Mouse (Mus musculus): ENCODE results near the gene Ubfd1. TPM values are rescaled to one million over a fixed set of nuclear protein-coding genes. Genes with fewer than 3 reads are reported as not detected.
"Not testable (repeated sequence)": the region's sequence is repeated elsewhere in the genome, so short reads cannot be mapped to it uniquely, and the experiment has no call there.

Ubfd1 gene
- polyA plus RNA-seq, 1 experiment from 2014 or later, result 18.7 TPM

- Histone ChIP-seq H3K4me3 (replicated peaks) (no peak overlapping the region), H3K4me2 (no peak overlapping the region), H3K27ac (no peak overlapping the region), H3K36me3 (peaks cover 76% of the 10 kb centered on the region), H3K9me3 (replicated peaks) (no peaks in the 10 kb centered on the region), H3K4me1 (replicated peaks) (no peaks in the 10 kb centered on the region), H3K27me3 (no peaks in the 10 kb centered on the region), H3K9ac (no peak overlapping the region)
- ATAC-seq (ENCODE audit: low read depth), result no peak
- no peak for DNase-seq
- 85% methylated on average over 11 of the region's 11 CpGs for WGBS (ENCODE audit: insufficient replicate concordance)
These were observed 20.4 kb downstream of the Ubfd1 start for GRCm38 (mm10) chr7:122087195-122087982.

GRCm38 (mm10) chr7:122094564-122095330, 27.8 kb downstream of the Ubfd1 start:
- Histone ChIP-seq H3K9ac (no peak overlapping the region), H3K9me3 (replicated peaks) (no peaks in the 10 kb centered on the region), H3K4me2 (no peak overlapping the region), H3K36me3 (peaks cover 89% of the 10 kb centered on the region), H3K27ac (no peak overlapping the region), H3K27me3 (no peaks in the 10 kb centered on the region), H3K4me3 (replicated peaks) (no peak overlapping the region), H3K4me1 (replicated peaks) (peaks cover 11% of the 10 kb centered on the region)
- no peak for ATAC-seq (ENCODE audit: low read depth)
- WGBS (ENCODE audit: insufficient replicate concordance), result 88% methylated on average over 2 of the region's 2 CpGs
- no peak for DNase-seq

GRCm38 (mm10) chr7:122098009-122098408, 31.0 kb downstream of the Ubfd1 start:
- H3K36me3 ChIP-seq, result peaks cover 57% of the 10 kb centered on the region
- 82% methylated on average over 3 of the region's 3 CpGs for WGBS (ENCODE audit: insufficient replicate concordance)
- ATAC-seq (ENCODE audit: low read depth), result no peak

GRCm38 (mm10) chr7:122099222-122099621, 32.2 kb downstream of the Ubfd1 start:
- Histone ChIP-seq H3K27ac (no peak overlapping the region), H3K27me3 (no peaks in the 10 kb centered on the region), H3K4me2 (no peak overlapping the region), H3K4me3 (replicated peaks) (no peak overlapping the region), H3K9me3 (replicated peaks) (no peaks in the 10 kb centered on the region), H3K4me1 (replicated peaks) (peaks cover 41% of the 10 kb centered on the region), H3K36me3 (peaks cover 47% of the 10 kb centered on the region), H3K9ac (no peak overlapping the region)
- WGBS (ENCODE audit: insufficient replicate concordance), result 56% methylated on average over 4 of the region's 4 CpGs
- no peak for ATAC-seq (ENCODE audit: low read depth)
- DNase-seq, result peak; percentile 45

More at GRCm38 (mm10) chr7:122098009-122098408, 31.0 kb downstream of the Ubfd1 start:
- H3K4me2 ChIP-seq, result no peak overlapping the region
- H3K27ac ChIP-seq, result no peak overlapping the region
- no peak overlapping the region for H3K9ac ChIP-seq
- H3K4me1 ChIP-seq (replicated peaks), result peaks cover 34% of the 10 kb centered on the region
- no peak for DNase-seq
- H3K9me3 ChIP-seq (replicated peaks), result no peaks in the 10 kb centered on the region
- H3K27me3 ChIP-seq, result no peaks in the 10 kb centered on the region
- H3K4me3 ChIP-seq (replicated peaks), result no peak overlapping the region

- WGBS (ENCODE audit: insufficient replicate concordance), result 3% methylated on average over 24 of the region's 28 CpGs
- not testable (repeated sequence) for H3K9me3 ChIP-seq (replicated peaks); DNase-seq; H3K27me3 ChIP-seq
- peak overlapping the region; percentile 71 for H3K27ac ChIP-seq
- peak overlapping the region; percentile 71 for H3K4me3 ChIP-seq (replicated peaks)
- H3K9ac ChIP-seq, result peak overlapping the region; percentile 82
- H3K36me3 ChIP-seq, result peaks cover 28% of the 10 kb centered on the region
- ATAC-seq (ENCODE audit: low read depth), result peak; percentile 70
- H3K4me1 ChIP-seq (replicated peaks), result peaks cover 41% of the 10 kb centered on the region
- peak overlapping the region; percentile 90 for H3K4me2 ChIP-seq
These were observed 34.2 kb downstream of the Ubfd1 start for GRCm38 (mm10) chr7:122101014-122101746.

GRCm38 (mm10) chr7:122101747-122102244, 34.8 kb downstream of the Ubfd1 start, which contains the start of gene Ndufab1:
Gene Ndufab1, minus strand, starts transcription at chr7:122101886.
- under 1% methylated on average over 42 of the region's 43 CpGs for WGBS (ENCODE audit: insufficient replicate concordance)
- ATAC-seq (ENCODE audit: low read depth), result peak; percentile 99
- no peaks in the 10 kb centered on the region for H3K27me3 ChIP-seq
- peak within 1 kb of the TSS; percentile 71 for H3K27ac ChIP-seq
- peaks cover 41% of the 10 kb centered on the region for H3K4me1 ChIP-seq (replicated peaks)
- DNase-seq, result peak; percentile 85
- H3K36me3 ChIP-seq, result peaks cover 25% of the 10 kb centered on the region
- H3K4me3 ChIP-seq (replicated peaks), result peak within 1 kb of the TSS; percentile 71
- H3K9ac ChIP-seq, result peak within 1 kb of the TSS; percentile 82
- H3K4me2 ChIP-seq, result peak within 1 kb of the TSS; percentile 90
- no peaks in the 10 kb centered on the region for H3K9me3 ChIP-seq (replicated peaks)

GRCm38 (mm10) chr7:122108206-122108605, 41.2 kb downstream of the Ubfd1 start:
- Histone ChIP-seq H3K9ac (no peak overlapping the region), H3K4me1 (replicated peaks) (peaks cover 4% of the 10 kb centered on the region), H3K9me3 (replicated peaks) (no peaks in the 10 kb centered on the region), H3K27ac (no peak overlapping the region), H3K4me2 (no peak overlapping the region), H3K27me3 (no peaks in the 10 kb centered on the region), H3K4me3 (replicated peaks) (no peak overlapping the region), H3K36me3 (peaks cover 58% of the 10 kb centered on the region)
- no peak for DNase-seq
- no peak for ATAC-seq (ENCODE audit: low read depth)
- 86% methylated on average over 6 of the region's 6 CpGs for WGBS (ENCODE audit: insufficient replicate concordance)

GRCm38 (mm10) chr7:122123518-122123917, 56.5 kb downstream of the Ubfd1 start:
- Histone ChIP-seq H3K9ac (no peak overlapping the region), H3K9me3 (replicated peaks) (no peaks in the 10 kb centered on the region), H3K36me3 (peaks cover 90% of the 10 kb centered on the region), H3K4me1 (replicated peaks) (no peaks in the 10 kb centered on the region; the same call in none of the 2 replicates), H3K27ac (no peak overlapping the region), H3K4me3 (replicated peaks) (no peak overlapping the region), H3K27me3 (no peaks in the 10 kb centered on the region), H3K4me2 (no peak overlapping the region)
- 68% methylated on average over 4 of the region's 4 CpGs for WGBS (ENCODE audit: insufficient replicate concordance)
- DNase-seq (no peak), ATAC-seq (ENCODE audit: low read depth) (no peak)

- Histone ChIP-seq H3K9me3 (replicated peaks) (no peaks in the 10 kb centered on the region), H3K36me3 (peaks cover 87% of the 10 kb centered on the region), H3K4me1 (replicated peaks) (peaks cover 5% of the 10 kb centered on the region), H3K9ac (no peak overlapping the region), H3K4me3 (replicated peaks) (no peak overlapping the region), H3K27ac (no peak overlapping the region), H3K27me3 (no peaks in the 10 kb centered on the region), H3K4me2 (no peak overlapping the region)
- DNase-seq (no peak), ATAC-seq (ENCODE audit: low read depth) (no peak)
- 82% methylated on average over 8 of the region's 8 CpGs for WGBS (ENCODE audit: insufficient replicate concordance)
These were observed 58.7 kb downstream of the Ubfd1 start for GRCm38 (mm10) chr7:122125636-122126035.

- 88% methylated on average over 11 of the region's 11 CpGs for WGBS (ENCODE audit: insufficient replicate concordance)
These were observed 60.0 kb downstream of the Ubfd1 start for GRCm38 (mm10) chr7:122126946-122127345.

More at GRCm38 (mm10) chr7:122126946-122127345, 60.0 kb downstream of the Ubfd1 start:
- H3K4me1 ChIP-seq (replicated peaks), result peaks cover 16% of the 10 kb centered on the region
- no peaks in the 10 kb centered on the region for H3K9me3 ChIP-seq (replicated peaks)
- H3K27ac ChIP-seq, result no peak overlapping the region
- H3K4me3 ChIP-seq (replicated peaks), result no peak overlapping the region
- no peak overlapping the region for H3K4me2 ChIP-seq
- DNase-seq (no peak), ATAC-seq (ENCODE audit: low read depth) (no peak)
- no peak overlapping the region for H3K9ac ChIP-seq
- H3K36me3 ChIP-seq, result peaks cover 76% of the 10 kb centered on the region
- H3K27me3 ChIP-seq, result no peaks in the 10 kb centered on the region
